Mouse (Mus musculus): Measurements from ENCODE around the gene Ptpn14. TPM values are rescaled to one million over a fixed set of nuclear protein-coding genes. Genes with fewer than 3 reads are reported as not detected.

The Ptpn14 gene
- polyA plus RNA-seq, 1 experiment: 13.6 TPM

- H3K4me3 ChIP-seq: peak overlapping the region; percentile 75
- peaks cover 44% of the 10 kb centered on the region for H3K79me2 ChIP-seq (ENCODE audit: control insufficient read depth, insufficient read depth)
- no peaks in the 10 kb centered on the region for H3K27me3 ChIP-seq (ENCODE audit: control insufficient read depth, insufficient read depth, insufficient read length)
- peak; percentile 28 for TF ChIP-seq POLR2A (IDR thresholded peaks at IDR 0.05; ENCODE audit: insufficient read length, low read depth)
- no peak for TF ChIP-seq MAX (IDR thresholded peaks at IDR 0.05; ENCODE audit: low read depth)
- no peak for TF ChIP-seq MYOD1 (IDR thresholded peaks at IDR 0.05; ENCODE audit: control insufficient read depth in 1 of 3, insufficient read length in 2 of 3, low read depth in 2 of 3)
- TF ChIP-seq CEBPB (IDR thresholded peaks at IDR 0.05; ENCODE audit: insufficient read depth, poor library complexity, severe bottlenecking): no peak
- no peak for TF ChIP-seq SRF (IDR thresholded peaks at IDR 0.05; ENCODE audit: control insufficient read depth, insufficient read length, low read depth)
- no peak for TF ChIP-seq USF1 (IDR thresholded peaks at IDR 0.05; ENCODE audit: low read depth)
- no peak for TF ChIP-seq MYOG (IDR thresholded peaks at IDR 0.05; ENCODE audit: control insufficient read depth in 1 of 3, insufficient read depth in 1 of 3, insufficient read length in 2 of 3, low read depth in 2 of 3)
- TF ChIP-seq E2F4 (IDR thresholded peaks at IDR 0.05; ENCODE audit: insufficient read depth): no peak
- TF ChIP-seq TCF3 (IDR thresholded peaks at IDR 0.05; ENCODE audit: insufficient read length, low read depth): no peak
- H3K36me3 ChIP-seq (ENCODE audit: control insufficient read depth, insufficient read depth): no peaks in the 10 kb centered on the region
- peak overlapping the region; percentile 73 for H3ac ChIP-seq (ENCODE audit: control insufficient read depth, insufficient read length)
- peak overlapping the region; percentile 96 for H3K4me2 ChIP-seq (ENCODE audit: low read depth)
Observed at GRCm38 (mm10) chr1:189727346-189727883, 653 bp upstream of the Ptpn14 start.

DNA sequence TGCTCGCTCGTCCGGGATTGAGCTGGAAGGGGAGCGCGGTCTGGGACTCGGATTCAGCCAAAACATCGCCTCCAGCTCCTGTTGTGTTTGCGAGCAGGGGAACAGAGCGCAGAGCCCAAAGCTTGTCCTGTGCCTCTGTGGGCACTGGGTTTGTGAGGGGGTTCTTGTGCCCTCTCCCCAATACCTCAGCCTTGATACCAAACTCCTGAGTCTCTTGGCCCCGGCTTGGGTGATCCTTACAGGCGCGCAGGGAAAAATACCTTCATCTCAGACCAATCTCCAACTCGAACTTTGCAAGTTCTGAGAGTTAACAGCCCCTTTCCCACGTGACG is 682 bp downstream of the Ptpn14 start:
- Histone ChIP-seq H3K4me2 (ENCODE audit: low read depth) (peak overlapping the region; percentile 97), H3K79me2 (ENCODE audit: control insufficient read depth, insufficient read depth) (peaks cover 56% of the 10 kb centered on the region), H3K27me3 (ENCODE audit: control insufficient read depth, insufficient read depth, insufficient read length) (no peaks in the 10 kb centered on the region), H3K36me3 (ENCODE audit: control insufficient read depth, insufficient read depth) (no peaks in the 10 kb centered on the region), H3K4me3 (peak overlapping the region; percentile 75), H3ac (ENCODE audit: control insufficient read depth, insufficient read length) (peak overlapping the region; percentile 73)
- TF ChIP-seq CEBPB (IDR thresholded peaks at IDR 0.05; ENCODE audit: insufficient read depth, poor library complexity, severe bottlenecking): no peak
- no peak for TF ChIP-seq TCF3 (IDR thresholded peaks at IDR 0.05; ENCODE audit: insufficient read length, low read depth)

- peak overlapping the region; percentile 97 for H3K4me2 ChIP-seq (ENCODE audit: low read depth)
- H3K79me2 ChIP-seq (ENCODE audit: control insufficient read depth, insufficient read depth): peaks cover 61% of the 10 kb centered on the region
- peak overlapping the region; percentile 75 for H3K4me3 ChIP-seq
- H3K36me3 ChIP-seq (ENCODE audit: control insufficient read depth, insufficient read depth): no peaks in the 10 kb centered on the region
- no peaks in the 10 kb centered on the region for H3K27me3 ChIP-seq (ENCODE audit: control insufficient read depth, insufficient read depth, insufficient read length)
- no peak for TF ChIP-seq MAX (IDR thresholded peaks at IDR 0.05; ENCODE audit: low read depth)
- TF ChIP-seq TCF12 (IDR thresholded peaks at IDR 0.05; ENCODE audit: insufficient read depth, poor library complexity, severe bottlenecking): no peak
- TF ChIP-seq MYOD1 (IDR thresholded peaks at IDR 0.05; ENCODE audit: control insufficient read depth in 1 of 3, insufficient read length in 2 of 3, low read depth in 2 of 3): peak in 1 of 3 experiments; percentile 30
- no peak for TF ChIP-seq TCF3 (IDR thresholded peaks at IDR 0.05; ENCODE audit: insufficient read length, low read depth)
- no peak for TF ChIP-seq MYOG (IDR thresholded peaks at IDR 0.05; ENCODE audit: control insufficient read depth in 1 of 3, insufficient read depth in 1 of 3, insufficient read length in 2 of 3, low read depth in 2 of 3)
- no peak for TF ChIP-seq USF1 (IDR thresholded peaks at IDR 0.05; ENCODE audit: low read depth)
- H3ac ChIP-seq (ENCODE audit: control insufficient read depth, insufficient read length): peak overlapping the region; percentile 73
Observed at GRCm38 (mm10) chr1:189729141-189729815, 1.2 kb downstream of the Ptpn14 start.

GRCm38 (mm10) chr1:189731697-189732096 is 3.6 kb downstream of the Ptpn14 start:
- Histone ChIP-seq H3K79me2 (ENCODE audit: control insufficient read depth, insufficient read depth) (peaks cover 82% of the 10 kb centered on the region), H3ac (ENCODE audit: control insufficient read depth, insufficient read length) (no peak overlapping the region), H3K4me2 (ENCODE audit: low read depth) (no peak overlapping the region), H3K27me3 (ENCODE audit: control insufficient read depth, insufficient read depth, insufficient read length) (no peaks in the 10 kb centered on the region), H3K4me3 (no peak overlapping the region), H3K36me3 (ENCODE audit: control insufficient read depth, insufficient read depth) (no peaks in the 10 kb centered on the region)
- TF ChIP-seq POLR2A (IDR thresholded peaks at IDR 0.05; ENCODE audit: insufficient read length, low read depth) (no peak), MAX (IDR thresholded peaks at IDR 0.05; ENCODE audit: low read depth) (no peak), REST (IDR thresholded peaks at IDR 0.05; ENCODE audit: insufficient read depth, insufficient read length) (no peak)

DNA sequence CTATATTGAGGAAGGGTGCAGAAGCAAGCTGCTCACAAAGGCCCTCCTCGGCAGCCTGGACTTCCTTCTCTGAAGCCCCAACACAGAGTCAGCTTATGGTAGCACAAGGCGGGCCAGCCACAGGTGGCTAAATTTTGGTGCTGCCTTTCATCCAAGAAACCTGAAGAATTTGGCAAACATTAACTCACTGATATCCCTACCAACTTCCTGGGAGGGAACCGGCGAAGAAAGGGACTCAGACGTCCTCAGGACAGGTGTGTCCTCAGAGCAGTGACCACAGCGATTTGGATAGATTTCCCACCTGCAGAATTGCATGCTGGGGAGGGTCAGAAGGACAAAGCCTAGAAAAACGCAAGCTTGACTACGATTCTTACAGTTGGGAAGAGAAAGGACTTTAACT is 4.1 kb downstream of the Ptpn14 start:
- H3K4me3 ChIP-seq: no peak overlapping the region
- no peaks in the 10 kb centered on the region for H3K36me3 ChIP-seq (ENCODE audit: control insufficient read depth, insufficient read depth)
- no peak overlapping the region for H3K4me2 ChIP-seq (ENCODE audit: low read depth)
- no peaks in the 10 kb centered on the region for H3K27me3 ChIP-seq (ENCODE audit: control insufficient read depth, insufficient read depth, insufficient read length)
- H3K79me2 ChIP-seq (ENCODE audit: control insufficient read depth, insufficient read depth): peaks cover 86% of the 10 kb centered on the region
- no peak overlapping the region for H3ac ChIP-seq (ENCODE audit: control insufficient read depth, insufficient read length)
- no peak for TF ChIP-seq POLR2AphosphoS2 (IDR thresholded peaks at IDR 0.05; ENCODE audit: insufficient read length, low read depth)
- no peak for TF ChIP-seq E2F4 (IDR thresholded peaks at IDR 0.05; ENCODE audit: insufficient read depth)
- TF ChIP-seq TCF12 (IDR thresholded peaks at IDR 0.05; ENCODE audit: insufficient read depth, poor library complexity, severe bottlenecking): no peak
- no peak for TF ChIP-seq CEBPB (IDR thresholded peaks at IDR 0.05; ENCODE audit: insufficient read depth, poor library complexity, severe bottlenecking)
- no peak for TF ChIP-seq TCF3 (IDR thresholded peaks at IDR 0.05; ENCODE audit: insufficient read length, low read depth)
- no peak for TF ChIP-seq REST (IDR thresholded peaks at IDR 0.05; ENCODE audit: insufficient read depth, insufficient read length)
- no peak for TF ChIP-seq MAX (IDR thresholded peaks at IDR 0.05; ENCODE audit: low read depth)
- no peak for TF ChIP-seq MYOG (IDR thresholded peaks at IDR 0.05; ENCODE audit: control insufficient read depth in 1 of 3, insufficient read depth in 1 of 3, insufficient read length in 2 of 3, low read depth in 2 of 3)
- TF ChIP-seq SRF (IDR thresholded peaks at IDR 0.05; ENCODE audit: control insufficient read depth, insufficient read length, low read depth): no peak
- TF ChIP-seq USF1 (IDR thresholded peaks at IDR 0.05; ENCODE audit: low read depth): no peak
- TF ChIP-seq MYOD1 (IDR thresholded peaks at IDR 0.05; ENCODE audit: control insufficient read depth in 1 of 3, insufficient read length in 2 of 3, low read depth in 2 of 3): no peak
- no peak for TF ChIP-seq POLR2A (IDR thresholded peaks at IDR 0.05; ENCODE audit: insufficient read length, low read depth)

Measured in myocyte (in vitro differentiated cells).